Mouse (Mus musculus): ENCODE measurements around the gene Ehmt2. TPM values are rescaled to one million over a fixed set of nuclear protein-coding genes. Genes with fewer than 3 reads are reported as not detected.

The Ehmt2 gene
- polyA plus RNA-seq, 1 experiment from 2014 or later = 58.2 TPM

DNA sequence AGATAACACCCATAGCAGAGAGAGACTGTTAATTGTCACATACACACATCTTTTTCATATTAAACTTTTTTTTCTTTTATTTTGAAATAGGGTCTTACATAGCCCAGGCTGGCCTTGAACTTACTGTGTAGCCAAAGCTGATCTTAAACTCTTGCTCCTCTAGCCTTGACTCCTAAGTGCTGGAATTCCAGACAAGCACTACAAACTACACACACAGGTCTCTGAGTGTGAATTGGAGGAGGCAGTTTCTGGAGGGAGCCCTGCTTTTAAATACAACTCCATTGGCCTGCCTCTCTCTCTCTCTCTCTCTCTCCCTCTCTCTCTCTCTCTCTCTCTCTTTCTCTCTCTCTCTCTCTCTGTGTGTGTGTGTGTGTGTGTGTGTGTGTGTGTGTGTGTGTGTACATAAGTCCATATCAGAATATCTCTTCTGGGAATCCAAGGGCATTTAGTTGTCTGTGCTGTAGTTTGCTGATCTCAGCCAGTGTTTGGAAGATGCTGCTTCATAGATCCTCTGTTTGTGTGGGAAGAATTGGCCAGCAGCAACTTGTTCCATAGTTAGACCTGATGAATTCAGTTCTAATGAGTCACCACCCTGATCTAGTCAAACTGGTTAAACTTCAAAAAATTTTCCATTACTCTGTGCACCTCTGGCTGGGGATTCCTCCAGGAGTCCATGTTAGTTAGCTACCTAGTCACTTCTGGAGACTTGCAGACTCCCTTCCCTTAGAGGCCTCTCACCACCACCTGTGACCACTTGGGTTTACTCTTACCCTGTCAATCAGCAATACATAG, 62.6 kb downstream of the Ehmt2 start:
- Histone ChIP-seq H3K27ac (ENCODE audit: low read length) (no peak overlapping the region), H3K4me1 (replicated peaks; ENCODE audit: control insufficient read depth, insufficient read depth, low read length) (peaks cover 9% of the 10 kb centered on the region), H3K36me3 (ENCODE audit: control insufficient read depth, insufficient read depth, low read length) (no peaks in the 10 kb centered on the region), H3K27me3 (ENCODE audit: control insufficient read depth, insufficient read depth, low read depth, low read length) (no peaks in the 10 kb centered on the region), H3K9me3 (ENCODE audit: control insufficient read depth, low read length) (no peaks in the 10 kb centered on the region), H3K4me3 (ENCODE audit: low read length) (no peak overlapping the region), H3K4me2 (ENCODE audit: low read depth, low read length) (no peak overlapping the region), H3K9ac (ENCODE audit: low read length) (no peak overlapping the region)
- ATAC-seq (ENCODE audit: low read depth) = no peak

DNA sequence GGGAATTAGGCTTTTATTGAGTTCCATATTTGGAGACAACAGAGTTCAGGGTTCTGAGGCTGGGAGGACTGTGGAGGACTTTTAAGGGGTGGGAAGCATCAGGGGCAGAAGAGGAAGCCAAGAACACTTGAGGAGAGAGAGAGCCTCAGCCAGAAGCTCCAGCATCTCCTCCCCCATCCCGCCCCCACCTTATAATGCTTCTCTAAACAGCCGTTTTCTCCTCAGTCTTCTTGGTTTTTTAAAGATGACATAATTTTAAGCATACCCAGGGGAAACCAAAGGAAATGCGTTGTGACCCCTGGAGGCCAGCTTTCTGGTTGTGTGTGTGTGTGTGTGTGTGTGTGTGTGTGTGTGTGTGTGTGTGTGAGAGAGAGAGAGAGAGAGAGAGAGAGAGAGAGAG, 63.9 kb downstream of the Ehmt2 start:
- Histone ChIP-seq H3K9ac (ENCODE audit: low read length) (no peak overlapping the region), H3K4me3 (ENCODE audit: low read length) (no peak overlapping the region), H3K9me3 (ENCODE audit: control insufficient read depth, low read length) (no peaks in the 10 kb centered on the region), H3K4me1 (replicated peaks; ENCODE audit: control insufficient read depth, insufficient read depth, low read length) (peaks cover 9% of the 10 kb centered on the region), H3K4me2 (ENCODE audit: low read depth, low read length) (no peak overlapping the region), H3K36me3 (ENCODE audit: control insufficient read depth, insufficient read depth, low read length) (no peaks in the 10 kb centered on the region), H3K27ac (ENCODE audit: low read length) (no peak overlapping the region), H3K27me3 (ENCODE audit: control insufficient read depth, insufficient read depth, low read depth, low read length) (no peaks in the 10 kb centered on the region)
- WGBS = 32% methylated on average over 3 of the region's 3 CpGs
- no peak for ATAC-seq (ENCODE audit: low read depth)

DNA sequence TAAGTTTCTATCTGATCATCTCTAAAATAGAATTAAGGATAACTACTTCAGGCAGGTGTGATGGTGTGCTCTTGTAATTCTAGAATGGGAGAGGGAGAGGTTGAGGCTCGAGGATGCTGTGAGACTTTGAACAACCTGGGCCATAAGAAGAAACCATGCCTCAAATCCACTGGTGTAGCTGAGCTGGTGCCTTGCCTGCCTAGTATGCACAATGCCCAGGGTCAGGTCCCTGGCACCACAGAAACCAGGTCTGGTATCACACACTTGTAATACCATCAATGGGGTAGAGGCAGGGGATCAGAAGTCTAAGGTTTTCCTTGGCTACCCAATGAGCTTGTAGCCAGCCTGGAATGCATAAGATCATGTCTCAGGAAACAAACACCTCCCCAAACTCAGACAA, 64.6 kb downstream of the Ehmt2 start:
- ATAC-seq (ENCODE audit: low read depth) = no peak

More for the DNA sequence above, 64.6 kb downstream of the Ehmt2 start:
- H3K9ac ChIP-seq (ENCODE audit: low read length) = no peak overlapping the region
- WGBS = 76% methylated on average over 1 of the region's 1 CpGs
- no peak overlapping the region for H3K27ac ChIP-seq (ENCODE audit: low read length)
- no peak overlapping the region for H3K4me3 ChIP-seq (ENCODE audit: low read length)
- H3K27me3 ChIP-seq (ENCODE audit: control insufficient read depth, insufficient read depth, low read depth, low read length) = peaks cover 7% of the 10 kb centered on the region
- H3K4me2 ChIP-seq (ENCODE audit: low read depth, low read length) = no peak overlapping the region
- H3K9me3 ChIP-seq (ENCODE audit: control insufficient read depth, low read length) = no peaks in the 10 kb centered on the region
- H3K4me1 ChIP-seq (replicated peaks; ENCODE audit: control insufficient read depth, insufficient read depth, low read length) = peaks cover 9% of the 10 kb centered on the region
- H3K36me3 ChIP-seq (ENCODE audit: control insufficient read depth, insufficient read depth, low read length) = no peaks in the 10 kb centered on the region

Small RNAs within 50 kb of the gene (microRNA-seq; reads per million reads assigned to microRNA genes)
- not detected for gene Mir6972

Other genes starting within 250 kb of the Ehmt2 start
- gene Tnxb, start 227.9 kb upstream of the Ehmt2 start, polyA plus RNA-seq (2015; fragmentation: Nextera tagmentation; extraction: Ambion mirVana) = 0.62 and 1.1 TPM in 2 replicates
- 0.14 and 0.70 TPM in 2 replicates for gene C4b, start 154.6 kb upstream of the Ehmt2 start, polyA plus RNA-seq (2015; fragmentation: Nextera tagmentation; extraction: Ambion mirVana)
- not detected in 2 replicates for gene Cyp21a1, start 93.9 kb upstream of the Ehmt2 start, polyA plus RNA-seq (2015; fragmentation: Nextera tagmentation; extraction: Ambion mirVana)
- gene Stk19, start 61.5 kb upstream of the Ehmt2 start, polyA plus RNA-seq (2015; fragmentation: Nextera tagmentation; extraction: Ambion mirVana) = 30.7 and 31.2 TPM in 2 replicates
- 61.4 and 65.0 TPM in 2 replicates for gene Dxo, start 61.5 kb upstream of the Ehmt2 start, polyA plus RNA-seq (2015; fragmentation: Nextera tagmentation; extraction: Ambion mirVana)
- gene Skiv2l, start 48.3 kb upstream of the Ehmt2 start, polyA plus RNA-seq (2015; fragmentation: Nextera tagmentation; extraction: Ambion mirVana) = 47.8 and 49.9 TPM in 2 replicates
- 94.4 and 96.0 TPM in 2 replicates for gene Nelfe, start 48.1 kb upstream of the Ehmt2 start, polyA plus RNA-seq (2015; fragmentation: Nextera tagmentation; extraction: Ambion mirVana)
- 1.8 and 7.3 TPM in 2 replicates for gene Cfb, start 36.0 kb upstream of the Ehmt2 start, polyA plus RNA-seq (2015; fragmentation: Nextera tagmentation; extraction: Ambion mirVana)
- 2.3 and 2.5 TPM in 2 replicates for gene Zbtb12, start 19.0 kb upstream of the Ehmt2 start, polyA plus RNA-seq (2015; fragmentation: Nextera tagmentation; extraction: Ambion mirVana)
- gene Gm20547, start 16.4 kb upstream of the Ehmt2 start, polyA plus RNA-seq (2015; fragmentation: Nextera tagmentation; extraction: Ambion mirVana) = not detected in 2 replicates
- 3.2 and 4.8 TPM in 2 replicates for gene C2, start 204 bp upstream of the Ehmt2 start, polyA plus RNA-seq (2015; fragmentation: Nextera tagmentation; extraction: Ambion mirVana)
- 1.5 and 1.9 TPM in 2 replicates for gene Slc44a4, start 16.0 kb downstream of the Ehmt2 start, polyA plus RNA-seq (2015; fragmentation: Nextera tagmentation; extraction: Ambion mirVana)
- 19.0 and 20.4 TPM in 2 replicates for gene Neu1, start 32.8 kb downstream of the Ehmt2 start, polyA plus RNA-seq (2015; fragmentation: Nextera tagmentation; extraction: Ambion mirVana)
- gene Hspa1b, start 60.8 kb downstream of the Ehmt2 start, polyA plus RNA-seq (2015; fragmentation: Nextera tagmentation; extraction: Ambion mirVana) = 0.10 and 0.19 TPM in 2 replicates
- gene Gm20481, start 71.4 kb downstream of the Ehmt2 start, polyA plus RNA-seq (2015; fragmentation: Nextera tagmentation; extraction: Ambion mirVana) = 1.2 TPM in 1 of 2 replicates, not detected in the other
- gene Hspa1a, start 73.7 kb downstream of the Ehmt2 start, polyA plus RNA-seq (2015; fragmentation: Nextera tagmentation; extraction: Ambion mirVana) = 4.4 and 4.8 TPM in 2 replicates
- gene Hspa1l, start 74.2 kb downstream of the Ehmt2 start, polyA plus RNA-seq (2015; fragmentation: Nextera tagmentation; extraction: Ambion mirVana) = 0.55 and 0.65 TPM in 2 replicates
- 178 and 189 TPM in 2 replicates for gene Lsm2, start 83.4 kb downstream of the Ehmt2 start, polyA plus RNA-seq (2015; fragmentation: Nextera tagmentation; extraction: Ambion mirVana)
- 88.0 and 96.2 TPM in 2 replicates for gene Vars, start 102.5 kb downstream of the Ehmt2 start, polyA plus RNA-seq (2015; fragmentation: Nextera tagmentation; extraction: Ambion mirVana)
- 0.14 and 0.25 TPM in 2 replicates for gene Vwa7, start 118.1 kb downstream of the Ehmt2 start, polyA plus RNA-seq (2015; fragmentation: Nextera tagmentation; extraction: Ambion mirVana)
- 4.3 and 4.6 TPM in 2 replicates for gene Sapcd1, start 129.5 kb downstream of the Ehmt2 start, polyA plus RNA-seq (2015; fragmentation: Nextera tagmentation; extraction: Ambion mirVana)
- gene Msh5, start 148.3 kb downstream of the Ehmt2 start, polyA plus RNA-seq (2015; fragmentation: Nextera tagmentation; extraction: Ambion mirVana) = 4.7 and 4.9 TPM in 2 replicates
- 298 and 322 TPM in 2 replicates for gene Clic1, start 151.5 kb downstream of the Ehmt2 start, polyA plus RNA-seq (2015; fragmentation: Nextera tagmentation; extraction: Ambion mirVana)
- 305 and 309 TPM in 2 replicates for gene Ddah2, start 160.6 kb downstream of the Ehmt2 start, polyA plus RNA-seq (2015; fragmentation: Nextera tagmentation; extraction: Ambion mirVana)
- gene Ly6g6c, start 166.9 kb downstream of the Ehmt2 start, polyA plus RNA-seq (2015; fragmentation: Nextera tagmentation; extraction: Ambion mirVana) = 0.53 and 0.97 TPM in 2 replicates
- gene Mpig6b, start 167.7 kb downstream of the Ehmt2 start, polyA plus RNA-seq (2015; fragmentation: Nextera tagmentation; extraction: Ambion mirVana) = 1.1 and 1.2 TPM in 2 replicates
- gene Ly6g6e, start 178.4 kb downstream of the Ehmt2 start, polyA plus RNA-seq (2015; fragmentation: Nextera tagmentation; extraction: Ambion mirVana) = 1.8 and 2.3 TPM in 2 replicates
- 7.0 and 9.0 TPM in 2 replicates for gene Ly6g6d, start 179.6 kb downstream of the Ehmt2 start, polyA plus RNA-seq (2015; fragmentation: Nextera tagmentation; extraction: Ambion mirVana)
- gene Ly6g6f, start 187.1 kb downstream of the Ehmt2 start, polyA plus RNA-seq (2015; fragmentation: Nextera tagmentation; extraction: Ambion mirVana) = 0.31 and 0.79 TPM in 2 replicates
- gene Abhd16a, start 190.8 kb downstream of the Ehmt2 start, polyA plus RNA-seq (2015; fragmentation: Nextera tagmentation; extraction: Ambion mirVana) = 98.3 and 100 TPM in 2 replicates
- not detected in 2 replicates for gene Ly6g5c, start 209.8 kb downstream of the Ehmt2 start, polyA plus RNA-seq (2015; fragmentation: Nextera tagmentation; extraction: Ambion mirVana)
- gene Ly6g5b, start 217.0 kb downstream of the Ehmt2 start, polyA plus RNA-seq (2015; fragmentation: Nextera tagmentation; extraction: Ambion mirVana) = 0.60 and 1.1 TPM in 2 replicates
- 18.3 and 19.7 TPM in 2 replicates for gene Gpank1, start 223.0 kb downstream of the Ehmt2 start, polyA plus RNA-seq (2015; fragmentation: Nextera tagmentation; extraction: Ambion mirVana)
- 242 and 248 TPM in 2 replicates for gene Csnk2b, start 223.6 kb downstream of the Ehmt2 start, polyA plus RNA-seq (2015; fragmentation: Nextera tagmentation; extraction: Ambion mirVana)
- gene D17H6S53E, start 227.9 kb downstream of the Ehmt2 start, polyA plus RNA-seq (2015; fragmentation: Nextera tagmentation; extraction: Ambion mirVana) = 9.7 and 10.4 TPM in 2 replicates
- gene Apom, start 233.6 kb downstream of the Ehmt2 start, polyA plus RNA-seq (2015; fragmentation: Nextera tagmentation; extraction: Ambion mirVana) = 1.4 and 13.6 TPM in 2 replicates
- 46.3 and 54.9 TPM in 2 replicates for gene Bag6, start 236.7 kb downstream of the Ehmt2 start, polyA plus RNA-seq (2015; fragmentation: Nextera tagmentation; extraction: Ambion mirVana)